Mouse (Mus musculus) small intestine, adult 2 months (tissue): ENCODE data around the gene Marveld3. TPM values are rescaled to one million over a fixed set of nuclear protein-coding genes. Genes with fewer than 3 reads are reported as not detected.

Experiments used
- H3K27ac ChIP-seq: fragments of 200-500 bp; 2 replicates; pipeline ENCODE4 v1.5.1; 2012; ENCODE audit warnings: low read depth, low read length, control low read depth, inconsistent platforms; ENCODE audit not compliant: insufficient read depth
- H3K27me3 ChIP-seq: fragments of 200-500 bp; 2 replicates; pipeline ENCODE4 v1.6.1; 2012; ENCODE audit warnings: mild to moderate bottlenecking, moderate library complexity, low read length, inconsistent platforms; ENCODE audit not compliant: control insufficient read depth, insufficient read depth
- H3K36me3 ChIP-seq: fragments of 200-500 bp; 2 replicates; pipeline ENCODE4 v1.6.1; 2012; ENCODE audit warnings: mild to moderate bottlenecking, low read length, control low read depth, inconsistent platforms; ENCODE audit not compliant: control insufficient read depth, insufficient read depth
- H3K4me1 ChIP-seq: fragments of 200-500 bp; 2 replicates; pipeline ENCODE4 v1.6.1; 2012; ENCODE audit warnings: low read length, inconsistent platforms, mixed read lengths; ENCODE audit not compliant: control insufficient read depth, insufficient read depth, insufficient read length
- H3K4me3 ChIP-seq: fragments of 200-500 bp; 2 replicates; pipeline ENCODE4 v1.5.1; 2012; ENCODE audit warnings: low read depth, mild to moderate bottlenecking, control low read depth, inconsistent platforms, low read length, moderate library complexity
- CTCF ChIP-seq: fragments of 200-500 bp; IDR thresholded peaks from 2 replicates; pipeline ENCODE4 v1.5.1; 2012; ENCODE audit warnings: low read depth, mild to moderate bottlenecking, control low read depth, inconsistent platforms, low read length, moderate library complexity, mixed read lengths; ENCODE audit not compliant: insufficient replicate concordance, insufficient read length; ENCODE audit errors: extremely low read depth
- POLR2A ChIP-seq: fragments of 200-500 bp; IDR thresholded peaks from 2 replicates; pipeline ENCODE4 v1.6.1; 2012; ENCODE audit warnings: low read depth, mild to moderate bottlenecking, control low read depth, inconsistent platforms, low read length, moderate library complexity
- WGBS: fragments of 180-500 bp; shearing (Covaris S2); methylation state at CpG from one replicate; pipeline ENCODE4 v1.1.7; 2018; 5-methylcytosine and 5-hydroxymethylcytosine counted together
- polyA plus RNA-seq: library from polyadenylated mRNA; depleted of rRNA; stranded (reverse); fragments of >200 nt; gene quantifications from 2 replicates; pipeline ENCODE4 v1.2.3, GENCODE M21; 2012

Gene Marveld3
- polyA plus RNA-seq, 1 experiment = 48.7 TPM

DNA sequence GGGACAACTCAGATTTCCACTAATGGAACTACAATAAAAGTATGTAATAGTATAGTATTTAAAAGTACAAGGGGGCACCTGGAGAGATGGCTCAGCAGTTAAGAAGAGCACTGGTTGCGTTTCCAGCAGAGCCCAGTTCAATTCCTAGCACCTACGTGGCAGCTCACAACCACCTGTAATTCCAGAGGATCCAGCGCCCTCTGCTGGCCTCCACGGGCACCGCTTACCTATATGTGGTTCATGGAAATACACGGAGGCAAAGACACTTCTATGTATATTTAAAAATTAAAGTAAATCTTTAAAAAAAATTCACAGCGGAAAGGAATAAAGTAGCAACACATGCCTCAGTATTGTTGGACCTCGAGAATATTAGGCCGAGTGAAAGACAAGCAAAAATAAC lies 41.0 kb upstream of the Marveld3 start:
- Histone ChIP-seq H3K27me3 (no peaks in the 10 kb centered on the region), H3K4me1 (peaks cover under 1% of the 10 kb centered on the region; the same call in 1 of the 2 replicates), H3K4me3 (no peak overlapping the region), H3K27ac (no peak overlapping the region), H3K36me3 (no peaks in the 10 kb centered on the region)
- 50% methylated on average over 9 of the region's 9 CpGs for WGBS
- TF ChIP-seq CTCF = peak; percentile 72; the same call in 1 of the 2 replicates
- no peak for TF ChIP-seq POLR2A

DNA sequence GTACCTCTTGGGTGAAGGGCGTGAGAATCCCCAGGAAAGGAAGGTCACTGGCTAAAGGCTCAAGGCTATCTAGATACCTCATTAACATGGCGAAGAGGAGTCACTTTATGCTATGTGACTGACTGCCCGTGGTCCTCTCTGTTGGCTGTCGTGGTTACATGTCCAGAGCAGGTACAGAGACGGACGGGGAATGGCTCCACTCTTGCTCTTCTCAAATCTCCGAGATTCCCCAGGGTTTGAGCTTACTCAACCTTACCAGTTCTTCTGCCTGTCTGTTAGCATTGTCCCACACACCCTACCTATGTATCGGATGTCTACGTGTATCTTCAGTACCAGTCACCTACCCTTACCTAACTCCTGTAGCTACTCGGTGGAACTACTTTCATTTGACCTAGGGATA lies 38.0 kb upstream of the Marveld3 start:
- H3K27me3 ChIP-seq = no peaks in the 10 kb centered on the region
- 80% methylated on average over 10 of the region's 10 CpGs for WGBS

DNA sequence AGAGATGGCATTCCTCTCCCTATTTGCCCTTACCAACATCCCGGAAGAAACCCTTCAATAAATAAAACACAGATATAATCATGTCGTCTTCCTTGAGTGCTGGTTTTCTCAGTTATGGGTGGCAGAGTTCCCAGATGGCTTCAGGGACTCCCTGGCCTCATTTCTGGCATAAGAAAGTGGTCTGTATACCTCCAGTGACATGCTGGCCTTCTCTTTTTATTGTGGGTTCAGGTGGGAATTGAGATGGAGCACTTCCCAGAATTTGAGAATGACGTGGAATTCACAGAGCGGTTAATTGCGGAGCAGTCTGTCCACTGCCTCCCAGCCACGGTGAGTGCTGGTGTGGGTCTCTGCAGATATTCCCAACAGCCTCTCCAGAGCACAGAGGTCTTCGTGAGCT lies 36.1 kb upstream of the Marveld3 start:
- Histone ChIP-seq H3K27me3 (no peaks in the 10 kb centered on the region), H3K36me3 (no peaks in the 10 kb centered on the region), H3K4me1 (no peaks in the 10 kb centered on the region), H3K27ac (no peak overlapping the region), H3K4me3 (no peak overlapping the region)
- TF ChIP-seq CTCF (no peak), POLR2A (no peak)
- 73% methylated on average over 7 of the region's 7 CpGs for WGBS

More for the DNA sequence above, 38.0 kb upstream of the Marveld3 start:
- H3K27ac ChIP-seq = no peak overlapping the region
- TF ChIP-seq POLR2A = no peak
- TF ChIP-seq CTCF = no peak
- no peaks in the 10 kb centered on the region for H3K36me3 ChIP-seq
- H3K4me3 ChIP-seq = no peak overlapping the region
- no peaks in the 10 kb centered on the region; the same call in 1 of the 2 replicates for H3K4me1 ChIP-seq

DNA sequence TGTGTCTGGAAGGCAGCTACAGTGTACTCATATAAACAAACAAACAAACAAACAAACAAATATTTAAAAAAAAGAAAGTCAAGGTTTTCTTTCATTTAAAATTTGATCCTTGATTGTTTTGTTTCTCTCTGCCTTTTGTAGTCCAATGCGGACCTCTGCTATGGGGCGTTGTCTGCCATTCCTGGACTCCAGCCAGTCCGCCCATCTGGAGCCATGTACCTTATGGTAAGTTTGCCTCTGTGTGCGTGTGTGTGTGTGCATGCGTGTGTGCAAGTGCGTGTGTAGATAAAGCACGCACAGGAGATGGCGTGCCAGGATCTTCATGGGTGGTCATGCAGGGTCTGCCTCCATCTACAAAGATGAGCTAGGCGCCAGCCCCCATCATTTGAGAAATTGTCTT lies 35.4 kb upstream of the Marveld3 start:
- H3K27ac ChIP-seq = no peak overlapping the region
- no peaks in the 10 kb centered on the region for H3K36me3 ChIP-seq
- H3K4me1 ChIP-seq = no peaks in the 10 kb centered on the region
- no peak overlapping the region for H3K4me3 ChIP-seq
- H3K27me3 ChIP-seq = no peaks in the 10 kb centered on the region
- no peak for TF ChIP-seq CTCF
- no peak for TF ChIP-seq POLR2A
- 60% methylated on average over 9 of the region's 9 CpGs for WGBS

DNA sequence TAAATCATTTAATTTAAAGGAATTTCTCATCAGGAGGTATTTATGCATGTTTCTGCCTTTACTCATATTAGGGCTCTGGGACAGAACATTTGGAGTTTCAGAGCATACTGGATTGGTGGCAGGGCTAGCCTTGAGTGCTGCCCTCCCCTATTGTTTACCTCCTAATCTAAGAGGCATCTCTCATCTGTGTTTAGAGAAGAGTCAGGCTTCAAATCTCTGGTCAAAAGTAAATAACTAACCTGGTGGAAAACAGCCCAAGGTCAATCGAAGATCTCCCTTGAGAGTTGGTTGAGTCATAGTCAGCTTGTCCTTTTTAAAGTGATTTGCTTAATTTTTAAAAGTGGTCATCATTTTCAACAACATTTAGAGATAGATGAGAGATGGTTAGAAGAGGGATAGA lies 30.9 kb upstream of the Marveld3 start:
- 23% methylated on average over 1 of the region's 1 CpGs for WGBS
- Histone ChIP-seq H3K4me3 (no peak overlapping the region), H3K27me3 (no peaks in the 10 kb centered on the region), H3K36me3 (no peaks in the 10 kb centered on the region), H3K27ac (no peak overlapping the region), H3K4me1 (no peaks in the 10 kb centered on the region)
- TF ChIP-seq POLR2A = no peak
- TF ChIP-seq CTCF = no peak

DNA sequence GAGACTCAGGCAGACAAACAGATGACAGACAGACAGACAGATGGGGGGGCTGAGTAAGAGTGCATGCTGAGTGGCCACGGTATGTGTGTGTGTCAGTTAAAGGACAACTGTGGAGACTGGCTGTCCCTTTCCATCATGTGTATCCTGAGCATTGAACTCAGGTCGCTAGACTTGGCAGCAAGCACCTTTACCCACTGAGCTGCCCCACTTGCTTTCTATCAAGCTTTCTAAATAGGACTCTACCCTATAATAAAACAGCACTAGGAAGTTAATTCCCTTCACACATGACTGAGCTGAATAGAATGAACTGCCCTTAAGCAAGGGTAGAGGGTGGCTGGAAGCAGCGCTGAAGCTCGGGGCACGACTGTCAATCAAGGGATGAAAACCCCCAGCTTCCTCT lies 30.2 kb upstream of the Marveld3 start:
- Histone ChIP-seq H3K36me3 (no peaks in the 10 kb centered on the region), H3K27ac (no peak overlapping the region), H3K4me3 (no peak overlapping the region), H3K4me1 (no peaks in the 10 kb centered on the region; the same call in 1 of the 2 replicates), H3K27me3 (no peaks in the 10 kb centered on the region)
- WGBS = 75% methylated on average over 5 of the region's 5 CpGs
- TF ChIP-seq CTCF = no peak
- TF ChIP-seq POLR2A = no peak

DNA sequence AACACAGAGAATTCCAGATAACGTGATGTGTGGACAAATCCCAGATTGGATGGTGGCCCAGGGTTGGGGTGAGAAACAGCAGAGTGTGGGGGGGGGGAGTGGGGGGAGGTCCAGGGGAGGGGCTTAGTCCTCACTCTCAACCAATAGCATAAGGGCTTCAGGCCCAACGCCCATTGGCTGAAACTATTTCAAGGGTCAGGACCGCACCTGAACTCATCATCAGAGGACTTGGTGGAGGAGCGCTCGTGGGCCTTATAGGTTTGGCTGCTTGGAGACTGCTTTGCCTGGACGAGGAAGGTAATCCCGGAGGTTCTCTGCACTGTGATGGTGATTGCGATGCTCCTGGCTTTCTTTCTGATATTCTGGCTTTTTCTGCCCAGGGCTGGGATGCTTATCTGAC lies 28.2 kb upstream of the Marveld3 start, which contains the start of gene Tat:
TSS of gene Tat (plus strand) at position 214 of the 400 bp plus-strand sequence.
- Histone ChIP-seq H3K4me3 (no peak within 1 kb of the TSS), H3K27me3 (no peaks in the 10 kb centered on the region), H3K36me3 (no peaks in the 10 kb centered on the region), H3K4me1 (peaks cover 4% of the 10 kb centered on the region; the same call in 1 of the 2 replicates), H3K27ac (no peak within 1 kb of the TSS)
- TF ChIP-seq CTCF (no peak), POLR2A (no peak)
- WGBS = 81% methylated on average over 8 of the region's 8 CpGs

DNA sequence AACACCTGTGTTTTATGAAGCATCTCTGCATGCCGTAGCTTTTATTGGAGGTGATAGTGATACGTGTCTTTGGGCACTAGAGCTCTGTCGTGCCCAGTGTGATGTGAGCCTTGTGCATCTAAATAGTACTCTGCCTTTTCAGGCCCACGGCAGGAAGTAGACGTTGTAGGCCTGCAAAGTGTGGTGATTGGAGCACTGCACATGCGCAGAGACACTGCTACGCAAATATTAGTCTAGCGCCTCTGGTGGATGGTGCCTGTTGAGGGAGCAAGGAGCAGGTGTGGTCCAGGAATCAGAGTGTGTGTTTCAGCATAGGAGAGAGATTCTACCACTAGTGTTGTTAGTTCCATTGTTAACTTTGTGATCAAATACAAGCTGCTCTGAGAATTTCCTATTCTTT lies 27.1 kb upstream of the Marveld3 start:
- TF ChIP-seq POLR2A = no peak
- no peak for TF ChIP-seq CTCF
- H3K27me3 ChIP-seq = no peaks in the 10 kb centered on the region
- WGBS = 85% methylated on average over 8 of the region's 8 CpGs
- peaks cover 4% of the 10 kb centered on the region; the same call in 1 of the 2 replicates for H3K4me1 ChIP-seq
- H3K4me3 ChIP-seq = no peak overlapping the region
- H3K27ac ChIP-seq = no peak overlapping the region
- no peaks in the 10 kb centered on the region for H3K36me3 ChIP-seq
